Comparison of ENCODE assay signal across 20 mouse cellular contexts in genomic region chr17:63119077-63119476, GRCm38 (mm10).
DNase-seq lines count a peak whose midpoint lies in the region; ATAC-seq and TF ChIP-seq lines count a peak whose summit lies in the region.
"Had no signal": no experiment of that assay in that cellular context is flagged by ENCODE, and none has a peak within 500 bp of the region (broad histone marks: within the 10 kb centered on the region; RNA-seq: fewer than 3 reads in every experiment).

No protein-coding gene starts in this region.

- no peak overlapping the region for H3K4me2 ChIP-seq in forebrain, embryonic 13.5 days
- no peak overlapping the region for H3K4me2 ChIP-seq in forebrain, embryonic 14.5 days (ENCODE audit: low read length)
- no peak overlapping the region for H3K4me2 ChIP-seq in intestine, postnatal 0 days (replicated peaks; ENCODE audit: low read depth)
- H3K4me2 ChIP-seq: heart, embryonic 12.5 days; hindbrain, embryonic 15.5 days; intestine, embryonic 15.5 days had no signal

- no peak for DNase-seq in forebrain, embryonic 10.5 days (ENCODE audit: extremely low spot score, low spot score)
- DNase-seq in lung, postnatal 25 days (ENCODE audit: low spot score) = peak; percentile 32
- DNase-seq in lung, postnatal 10 days = no peak
- peak; percentile 55 for DNase-seq in forebrain, embryonic 14.5 days (ENCODE audit: low spot score)
- DNase-seq in thymus, postnatal 0 days (ENCODE audit: low spot score) = no peak
- DNase-seq: adrenal gland, postnatal 25 days; B cell, adult 2 months; heart, postnatal 36 days; right cerebral cortex, postnatal 4 days; thymus, postnatal 4 days had no signal

- no peak overlapping the region for H3K9ac ChIP-seq in forebrain, embryonic 13.5 days
- H3K9ac ChIP-seq in forebrain, embryonic 14.5 days (ENCODE audit: low read length) = no peak overlapping the region
- no peak overlapping the region for H3K9ac ChIP-seq in intestine, postnatal 0 days (ENCODE audit: low read depth, low read length)
- H3K9ac ChIP-seq: heart, embryonic 12.5 days; hindbrain, embryonic 15.5 days; intestine, embryonic 15.5 days; liver, embryonic 14.5 days had no signal

- peak; percentile 83 for ATAC-seq in forebrain, embryonic 13.5 days
- ATAC-seq in forebrain, embryonic 14.5 days = peak; percentile 79
- no peak for ATAC-seq in intestine, postnatal 0 days
- ATAC-seq: intestine, embryonic 15.5 days had no signal

- WGBS in forebrain, embryonic 13.5 days = 39% methylated on average over 7 of the region's 7 CpGs
- WGBS in forebrain, embryonic 10.5 days = 81% methylated on average over 7 of the region's 7 CpGs
- WGBS in forebrain, embryonic 14.5 days = 27% methylated on average over 7 of the region's 7 CpGs
- 45% methylated on average over 7 of the region's 7 CpGs for WGBS in intestine, postnatal 0 days

- H3K4me1 ChIP-seq in forebrain, embryonic 13.5 days = peaks cover 20% of the 10 kb centered on the region
- peaks cover 11% of the 10 kb centered on the region for H3K4me1 ChIP-seq in forebrain, embryonic 10.5 days
- H3K4me1 ChIP-seq in forebrain, embryonic 14.5 days (ENCODE audit: control insufficient read depth, insufficient read depth, low read length) = peaks cover 11% of the 10 kb centered on the region
- H3K4me1 ChIP-seq in intestine, postnatal 0 days (replicated peaks; ENCODE audit: control insufficient read depth, insufficient read depth, low read length) = no peaks in the 10 kb centered on the region
- H3K4me1 ChIP-seq: hindbrain, embryonic 15.5 days; intestine, embryonic 15.5 days; limb, embryonic 10.5 days had no signal

- no peak for TF ChIP-seq CTCF in intestine, postnatal 0 days (IDR thresholded peaks at IDR 0.05; ENCODE audit: low read depth)

- H3K4me3 ChIP-seq in forebrain, embryonic 13.5 days = no peak overlapping the region
- no peak overlapping the region for H3K4me3 ChIP-seq in forebrain, embryonic 10.5 days
- no peak overlapping the region for H3K4me3 ChIP-seq in forebrain, embryonic 14.5 days (ENCODE audit: low read depth, low read length)
- H3K4me3 ChIP-seq in intestine, postnatal 0 days (ENCODE audit: low read depth, low read length) = no peak overlapping the region
- H3K4me3 ChIP-seq: embryonic facial prominence, embryonic 10.5 days; heart, embryonic 12.5 days; hindbrain, embryonic 15.5 days; intestine, embryonic 15.5 days; limb, embryonic 10.5 days; midbrain, embryonic 10.5 days had no signal

- no peaks in the 10 kb centered on the region for H3K9me3 ChIP-seq in forebrain, embryonic 13.5 days (replicated peaks)
- no peaks in the 10 kb centered on the region for H3K9me3 ChIP-seq in forebrain, embryonic 10.5 days
- no peaks in the 10 kb centered on the region for H3K9me3 ChIP-seq in forebrain, embryonic 14.5 days (replicated peaks; ENCODE audit: control insufficient read depth, low read length)
- H3K9me3 ChIP-seq in intestine, postnatal 0 days (ENCODE audit: control insufficient read depth) = no peaks in the 10 kb centered on the region
- H3K9me3 ChIP-seq: embryonic facial prominence, embryonic 10.5 days; heart, embryonic 12.5 days; hindbrain, embryonic 15.5 days; intestine, embryonic 15.5 days; limb, embryonic 10.5 days; midbrain, embryonic 10.5 days had no signal

- H3K27ac ChIP-seq in forebrain, embryonic 13.5 days = no peak overlapping the region
- no peak overlapping the region for H3K27ac ChIP-seq in forebrain, embryonic 10.5 days
- no peak overlapping the region for H3K27ac ChIP-seq in forebrain, embryonic 14.5 days (ENCODE audit: low read depth, low read length)
- H3K27ac ChIP-seq in intestine, postnatal 0 days (ENCODE audit: low read depth, low read length) = no peak overlapping the region
- H3K27ac ChIP-seq: embryonic facial prominence, embryonic 10.5 days; hindbrain, embryonic 15.5 days; intestine, embryonic 15.5 days; limb, embryonic 10.5 days; liver, embryonic 14.5 days; macrophage; midbrain, embryonic 10.5 days had no signal

- no peaks in the 10 kb centered on the region for H3K27me3 ChIP-seq in forebrain, embryonic 13.5 days
- H3K27me3 ChIP-seq in forebrain, embryonic 10.5 days (ENCODE audit: poor library complexity, severe bottlenecking) = peaks cover 9% of the 10 kb centered on the region; the same call in 1 of the 2 replicates
- no peaks in the 10 kb centered on the region for H3K27me3 ChIP-seq in forebrain, embryonic 14.5 days (replicated peaks; ENCODE audit: control insufficient read depth, insufficient read depth, low read length)
- H3K27me3 ChIP-seq in intestine, postnatal 0 days (replicated peaks; ENCODE audit: control insufficient read depth, insufficient read depth, low read length) = no peaks in the 10 kb centered on the region
- H3K27me3 ChIP-seq: heart, embryonic 12.5 days; hindbrain, embryonic 15.5 days; intestine, embryonic 15.5 days had no signal

- no peaks in the 10 kb centered on the region for H3K36me3 ChIP-seq in forebrain, embryonic 13.5 days (ENCODE audit: poor library complexity, severe bottlenecking)
- H3K36me3 ChIP-seq in forebrain, embryonic 10.5 days (replicated peaks) = no peaks in the 10 kb centered on the region
- no peaks in the 10 kb centered on the region for H3K36me3 ChIP-seq in forebrain, embryonic 14.5 days (ENCODE audit: control insufficient read depth, insufficient read depth, low read length)
- H3K36me3 ChIP-seq in intestine, postnatal 0 days (ENCODE audit: control insufficient read depth, insufficient read depth) = 0 out of 2 replicates have a peak, but pooled peaks cover 3% of the 10 kb centered on the region
- H3K36me3 ChIP-seq: embryonic facial prominence, embryonic 10.5 days; heart, embryonic 12.5 days; hindbrain, embryonic 15.5 days; intestine, embryonic 15.5 days; limb, embryonic 10.5 days; midbrain, embryonic 10.5 days had no signal

Comparison
In these comparisons a context has a peak if more than half of its experiments do, and no peak if none do; other contexts are left out.
1. DNase-seq: peak in lung, postnatal 25 days (single experiment) and forebrain, embryonic 14.5 days (single experiment); none in forebrain, embryonic 10.5 days (single experiment), lung, postnatal 10 days (single experiment) and thymus, postnatal 0 days (single experiment).